Mouse (Mus musculus) limb, embryonic 12.5 days (tissue): ENCODE results near the gene Fggy. TPM values are rescaled to one million over a fixed set of nuclear protein-coding genes. Genes with fewer than 3 reads are reported as not detected.

ENCODE experiments used
- ATAC-seq: fragments of 200-750 bp; cut with Nextera tagmentation; 2 replicates; pipeline ENCODE4 v1.8.0; 2017; ENCODE audit warnings: low read depth, moderate TSS enrichment; ENCODE audit not compliant: insufficient number of reproducible peaks, insufficient read depth, low FRiP score, low TSS enrichment
- H3K27ac ChIP-seq: fragments of 300-500 bp; sonication (generic); 2 replicates; pipeline ENCODE4 v1.5.1; 2016; ENCODE audit warnings: mild to moderate bottlenecking, moderate library complexity
- H3K27me3 ChIP-seq: fragments of 300-500 bp; sonication (generic); 2 replicates; pipeline ENCODE4 v1.6.1; 2016; ENCODE audit warnings: mild to moderate bottlenecking, moderate library complexity
- H3K36me3 ChIP-seq: fragments of 300-500 bp; sonication (generic); 2 replicates; pipeline ENCODE4 v1.6.1; 2016; ENCODE audit warnings: mild to moderate bottlenecking, moderate library complexity
- H3K4me1 ChIP-seq: fragments of 300-500 bp; sonication (generic); replicated peaks from 2 replicates; pipeline ENCODE4 v1.6.1; 2016
- H3K4me2 ChIP-seq: fragments of 300-500 bp; sonication (generic); 2 replicates; pipeline ENCODE4 v1.6.1; 2016; ENCODE audit warnings: mild to moderate bottlenecking, moderate library complexity
- H3K4me3 ChIP-seq: fragments of 300-500 bp; sonication (generic); replicated peaks from 2 replicates; pipeline ENCODE4 v1.5.1; 2016; ENCODE audit warnings: mild to moderate bottlenecking
- H3K9ac ChIP-seq: fragments of 300-500 bp; sonication (generic); replicated peaks from 2 replicates; pipeline ENCODE4 v1.6.1; 2016; ENCODE audit warnings: mild to moderate bottlenecking, moderate library complexity
- H3K9me3 ChIP-seq: fragments of 300-500 bp; sonication (generic); 2 replicates; pipeline ENCODE4 v1.6.1; 2016; ENCODE audit warnings: mild to moderate bottlenecking, moderate library complexity
- WGBS: fragments of 180-500 bp; shearing (Covaris S2); methylation state at CpG from one replicate; pipeline ENCODE4 v1.1.7; 2016; 5-methylcytosine and 5-hydroxymethylcytosine counted together
- polyA plus RNA-seq: library from polyadenylated mRNA; unstranded; fragments of >200 nt; fragmentation: Nextera tagmentation; extraction: Ambion mirVana; gene quantifications from 2 replicates; pipeline ENCODE4 v1.2.1, GENCODE M21; 2016

Gene Fggy
- polyA plus RNA-seq, 1 experiment from 2014 or later: 11.0 TPM

- 62% methylated on average over 2 of the region's 2 CpGs for WGBS
- Histone ChIP-seq H3K36me3 (no peaks in the 10 kb centered on the region), H3K9me3 (no peaks in the 10 kb centered on the region), H3K27me3 (no peaks in the 10 kb centered on the region), H3K4me1 (peaks cover 12% of the 10 kb centered on the region; the same call in 1 of the 2 replicates), H3K9ac (no peak overlapping the region), H3K27ac (no peak overlapping the region), H3K4me3 (no peak overlapping the region), H3K4me2 (no peak overlapping the region)
- no peak for ATAC-seq
Measured at GRCm38 (mm10) chr4:95787609-95788008, 230.3 kb downstream of the Fggy start.

DNA sequence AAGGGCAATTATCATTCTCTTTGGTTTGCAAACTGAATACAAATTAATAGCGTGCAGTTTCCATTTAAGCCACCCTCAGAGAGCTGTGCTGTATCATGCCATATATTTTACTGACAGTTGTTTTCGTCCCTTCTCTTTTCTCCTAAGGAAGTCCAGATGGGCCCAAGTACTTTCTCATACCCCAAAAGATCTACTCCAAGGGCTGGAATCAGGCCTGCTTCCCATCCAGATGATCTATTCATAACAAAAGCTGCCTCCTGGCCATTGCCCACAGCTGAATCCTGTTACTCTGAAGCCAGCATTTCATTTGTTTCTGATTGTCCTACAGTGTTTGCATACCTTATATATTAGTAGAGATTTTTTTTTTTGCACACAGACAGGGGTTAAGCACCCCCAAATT, 231.6 kb downstream of the Fggy start:
- Histone ChIP-seq H3K4me1 (peaks cover 19% of the 10 kb centered on the region), H3K27me3 (no peaks in the 10 kb centered on the region), H3K4me2 (no peak overlapping the region), H3K36me3 (no peaks in the 10 kb centered on the region), H3K9ac (no peak overlapping the region), H3K4me3 (no peak overlapping the region), H3K9me3 (no peaks in the 10 kb centered on the region), H3K27ac (no peak overlapping the region)
- WGBS: 28% methylated on average over 2 of the region's 2 CpGs
- no peak for ATAC-seq

DNA sequence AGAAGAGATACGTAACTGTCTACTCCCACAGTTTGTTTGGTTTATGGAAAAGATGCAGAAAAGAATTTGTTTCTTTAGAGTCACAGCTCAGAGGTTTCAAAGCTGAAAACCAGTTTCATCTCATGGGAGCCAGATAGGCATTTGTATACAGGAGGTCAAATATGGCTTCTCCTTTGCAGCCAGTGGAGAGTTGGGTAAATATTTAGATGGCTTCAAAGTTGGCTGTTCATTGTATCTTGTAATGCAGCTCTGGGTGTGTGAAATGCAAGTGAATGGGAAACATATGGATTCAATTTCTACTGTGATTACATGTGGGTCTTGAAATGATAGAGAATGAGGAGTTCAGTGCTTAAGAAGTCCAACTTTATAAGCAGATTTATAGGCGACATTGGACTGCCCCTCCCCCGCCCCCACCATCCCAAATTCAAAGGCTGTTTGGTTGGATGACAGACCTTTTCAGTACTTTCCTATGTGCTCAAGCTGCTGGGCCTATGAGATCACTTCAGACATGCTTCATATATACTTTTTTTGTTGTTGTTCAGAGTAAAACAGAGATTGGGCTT, 234.7 kb downstream of the Fggy start:
- no peak overlapping the region for H3K27ac ChIP-seq
- 53% methylated on average over 3 of the region's 3 CpGs for WGBS
- ATAC-seq: no peak

GRCm38 (mm10) chr4:95793647-95794328, 236.5 kb downstream of the Fggy start:
- H3K4me1 ChIP-seq: peaks cover 38% of the 10 kb centered on the region
- H3K36me3 ChIP-seq: no peaks in the 10 kb centered on the region
- no peak overlapping the region for H3K27ac ChIP-seq
- WGBS: 38% methylated on average over 7 of the region's 7 CpGs
- no peak overlapping the region for H3K4me2 ChIP-seq
- no peak overlapping the region for H3K9ac ChIP-seq
- no peaks in the 10 kb centered on the region for H3K9me3 ChIP-seq
- ATAC-seq: no peak
- H3K27me3 ChIP-seq: no peaks in the 10 kb centered on the region
- H3K4me3 ChIP-seq: no peak overlapping the region

More for the DNA sequence above, 234.7 kb downstream of the Fggy start:
- Histone ChIP-seq H3K9ac (no peak overlapping the region), H3K4me1 (peaks cover 30% of the 10 kb centered on the region), H3K27me3 (no peaks in the 10 kb centered on the region), H3K4me3 (no peak overlapping the region), H3K4me2 (no peak overlapping the region), H3K36me3 (no peaks in the 10 kb centered on the region), H3K9me3 (no peaks in the 10 kb centered on the region)

- 19% methylated on average over 6 of the region's 6 CpGs for WGBS
- ATAC-seq: no peak
Measured at GRCm38 (mm10) chr4:95794651-95795050, 237.3 kb downstream of the Fggy start.

DNA sequence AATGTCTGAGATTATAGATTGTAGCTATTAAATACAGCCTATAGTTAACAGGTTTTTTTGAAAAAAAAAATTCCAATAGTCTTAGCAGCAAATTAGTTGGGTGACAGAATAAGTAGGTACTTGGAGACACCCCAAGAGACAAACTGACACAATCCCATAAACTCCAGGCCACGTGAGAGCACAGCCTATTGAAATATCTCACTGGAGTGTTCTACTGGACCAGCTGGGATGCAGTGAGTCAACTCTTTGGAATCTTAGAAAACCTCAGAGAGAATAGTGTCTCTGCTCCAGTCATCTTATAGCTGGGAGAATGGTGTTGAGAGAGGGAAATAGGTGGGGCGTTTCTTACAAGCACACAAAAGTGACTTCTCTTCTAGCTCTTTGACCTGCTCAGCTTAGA, 238.0 kb downstream of the Fggy start:
- 64% methylated on average over 2 of the region's 2 CpGs for WGBS
- H3K9me3 ChIP-seq: no peaks in the 10 kb centered on the region
- peaks cover 45% of the 10 kb centered on the region for H3K4me1 ChIP-seq
- no peak overlapping the region for H3K9ac ChIP-seq
- no peaks in the 10 kb centered on the region for H3K36me3 ChIP-seq
- H3K27me3 ChIP-seq: no peaks in the 10 kb centered on the region
- no peak overlapping the region for H3K27ac ChIP-seq
- ATAC-seq: no peak
- H3K4me3 ChIP-seq: no peak overlapping the region
- no peak overlapping the region for H3K4me2 ChIP-seq

More at GRCm38 (mm10) chr4:95794651-95795050, 237.3 kb downstream of the Fggy start:
- no peak overlapping the region for H3K9ac ChIP-seq
- H3K4me1 ChIP-seq: peaks cover 45% of the 10 kb centered on the region
- H3K4me2 ChIP-seq: no peak overlapping the region
- no peak overlapping the region for H3K27ac ChIP-seq
- no peaks in the 10 kb centered on the region for H3K36me3 ChIP-seq
- H3K4me3 ChIP-seq: no peak overlapping the region
- no peaks in the 10 kb centered on the region for H3K9me3 ChIP-seq
- no peaks in the 10 kb centered on the region for H3K27me3 ChIP-seq

GRCm38 (mm10) chr4:95819650-95820049, 262.3 kb downstream of the Fggy start:
- H3K9me3 ChIP-seq: no peaks in the 10 kb centered on the region
- H3K9ac ChIP-seq: no peak overlapping the region
- ATAC-seq: no peak; the same call in 1 of the 2 replicates
- no peak overlapping the region for H3K4me3 ChIP-seq
- peaks cover 36% of the 10 kb centered on the region for H3K4me1 ChIP-seq
- H3K36me3 ChIP-seq: no peaks in the 10 kb centered on the region
- WGBS: 34% methylated on average over 2 of the region's 2 CpGs
- no peak overlapping the region for H3K4me2 ChIP-seq
- no peak overlapping the region for H3K27ac ChIP-seq
- H3K27me3 ChIP-seq: no peaks in the 10 kb centered on the region

DNA sequence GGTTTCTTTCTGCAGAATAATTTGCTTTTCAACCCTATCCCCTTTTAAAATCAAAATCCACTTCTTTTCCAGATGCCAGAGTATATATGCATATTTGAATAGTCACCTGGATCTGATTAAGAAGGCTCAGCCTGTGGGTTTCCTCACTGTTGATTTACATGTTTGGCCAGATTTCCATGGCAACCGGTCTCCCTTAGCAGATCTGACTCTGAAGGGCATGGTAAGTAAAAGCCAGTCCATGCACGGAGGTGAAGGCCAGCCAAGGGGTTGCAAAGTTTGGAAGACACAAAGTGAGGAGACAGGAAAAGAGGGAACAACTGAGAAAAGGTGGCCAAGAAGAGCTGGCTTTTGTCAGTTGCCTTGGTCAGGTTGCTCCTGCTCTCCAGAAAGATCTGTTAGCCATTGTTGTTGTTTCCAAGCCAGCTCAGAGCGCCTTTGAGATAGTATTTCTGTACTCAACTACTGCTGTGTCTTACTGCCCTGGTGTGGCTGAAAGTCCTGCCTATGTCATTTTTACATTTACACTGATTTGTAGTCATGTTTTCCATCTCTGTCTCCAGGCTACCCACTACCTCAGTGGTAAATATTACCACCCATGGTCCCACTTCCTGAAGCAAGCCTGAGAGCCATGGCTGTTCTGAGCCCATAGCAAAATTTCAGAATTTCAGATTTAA, 264.7 kb downstream of the Fggy start:
- no peak overlapping the region for H3K4me3 ChIP-seq
- H3K27me3 ChIP-seq: no peaks in the 10 kb centered on the region
- peak; percentile 88 for ATAC-seq
- H3K9me3 ChIP-seq: no peaks in the 10 kb centered on the region
- H3K9ac ChIP-seq: no peak overlapping the region
- peaks cover 36% of the 10 kb centered on the region for H3K4me1 ChIP-seq
- no peak overlapping the region for H3K4me2 ChIP-seq
- H3K36me3 ChIP-seq: no peaks in the 10 kb centered on the region
- H3K27ac ChIP-seq: peak overlapping the region; percentile 78
- 43% methylated on average over 3 of the region's 3 CpGs for WGBS

GRCm38 (mm10) chr4:95828164-95828563, 270.9 kb downstream of the Fggy start:
- ATAC-seq: no peak
- no peak overlapping the region for H3K4me2 ChIP-seq
- peaks cover 8% of the 10 kb centered on the region; the same call in 1 of the 2 replicates for H3K4me1 ChIP-seq
- H3K36me3 ChIP-seq: no peaks in the 10 kb centered on the region
- no peak overlapping the region for H3K4me3 ChIP-seq
- WGBS: 89% methylated on average over 4 of the region's 4 CpGs
- no peak overlapping the region for H3K9ac ChIP-seq
- H3K27me3 ChIP-seq: no peaks in the 10 kb centered on the region
- H3K9me3 ChIP-seq: no peaks in the 10 kb centered on the region
- H3K27ac ChIP-seq: no peak overlapping the region

DNA sequence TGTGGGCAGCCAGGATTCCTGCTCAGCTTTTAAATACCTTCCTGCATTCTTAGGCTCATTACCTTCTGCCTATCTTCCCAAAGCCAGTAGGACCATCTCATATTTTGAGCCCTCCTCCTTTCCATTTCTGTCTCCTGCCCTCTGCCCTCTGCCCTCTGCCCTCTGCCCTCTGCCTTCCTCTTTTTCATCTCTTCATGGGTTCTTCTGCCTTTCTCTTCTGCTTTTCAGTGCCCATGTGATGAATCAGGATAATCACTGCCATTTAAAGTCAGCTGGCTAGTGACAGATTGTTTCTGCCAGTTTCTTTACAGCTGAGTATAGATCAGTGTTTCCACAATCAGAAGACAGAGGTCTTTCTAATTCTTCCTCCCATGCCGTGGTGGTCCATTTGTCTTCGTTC, 273.0 kb downstream of the Fggy start:
- H3K4me1 ChIP-seq: no peaks in the 10 kb centered on the region
- WGBS: 79% methylated on average over 2 of the region's 2 CpGs
- no peak for ATAC-seq
- H3K27ac ChIP-seq: no peak overlapping the region
- H3K4me2 ChIP-seq: no peak overlapping the region
- H3K9me3 ChIP-seq: no peaks in the 10 kb centered on the region
- H3K9ac ChIP-seq: no peak overlapping the region
- H3K4me3 ChIP-seq: no peak overlapping the region
- H3K36me3 ChIP-seq: no peaks in the 10 kb centered on the region
- no peaks in the 10 kb centered on the region for H3K27me3 ChIP-seq

DNA sequence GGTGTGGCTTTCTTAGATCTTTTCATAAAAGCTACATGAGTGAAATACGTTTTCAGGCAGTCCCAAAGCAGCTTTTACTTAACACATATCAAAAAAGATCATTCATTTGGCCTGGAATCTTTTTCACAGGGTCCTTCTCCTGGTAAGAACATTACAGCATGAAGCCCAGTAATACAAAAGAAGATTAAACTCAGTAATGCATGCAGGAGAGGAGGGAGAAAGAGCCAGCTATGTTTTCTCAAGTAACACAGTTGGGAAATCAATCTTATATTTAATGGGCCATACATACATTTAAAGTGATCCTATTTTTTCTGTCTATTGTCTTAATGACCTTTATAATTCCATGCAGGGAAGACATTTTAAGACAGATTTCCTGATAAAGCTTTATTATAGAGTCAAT, 282.6 kb downstream of the Fggy start:
- no peaks in the 10 kb centered on the region for H3K27me3 ChIP-seq
- WGBS: 80% methylated on average over 1 of the region's 1 CpGs
- no peak overlapping the region for H3K9ac ChIP-seq
- no peak for ATAC-seq
- H3K4me1 ChIP-seq: no peaks in the 10 kb centered on the region
- H3K36me3 ChIP-seq: no peaks in the 10 kb centered on the region
- H3K9me3 ChIP-seq: no peaks in the 10 kb centered on the region
- H3K4me3 ChIP-seq: no peak overlapping the region
- no peak overlapping the region for H3K27ac ChIP-seq
- no peak overlapping the region for H3K4me2 ChIP-seq
